Mouse (Mus musculus) limb, embryonic 11.5 days (tissue): Measurements from ENCODE around the gene Fam102b. TPM values are rescaled to one million over a fixed set of nuclear protein-coding genes. Genes with fewer than 3 reads are reported as not detected.

Source experiments
- ATAC-seq: fragments of 200-750 bp; cut with Nextera tagmentation; 2 replicates; pipeline ENCODE4 v1.8.0; 2017; ENCODE audit warnings: low read depth; ENCODE audit not compliant: insufficient number of reproducible peaks, low FRiP score, low TSS enrichment
- DNase-seq: peaks from one replicate; pipeline ENCODE4 v3.0.0-alpha.2; 2015; ENCODE audit warnings: low spot score
- H3K27ac ChIP-seq: fragments of 300-500 bp; sonication (generic); replicated peaks from 2 replicates; pipeline ENCODE4 v1.5.1; 2014; ENCODE audit warnings: low read depth, mild to moderate bottlenecking, low read length
- H3K27me3 ChIP-seq: fragments of 300-500 bp; sonication (generic); 2 replicates; pipeline ENCODE4 v1.6.1; 2014; ENCODE audit warnings: mild to moderate bottlenecking, low read length, mixed read lengths; ENCODE audit not compliant: control insufficient read depth, insufficient read depth
- H3K36me3 ChIP-seq: fragments of 300-500 bp; sonication (generic); 2 replicates; pipeline ENCODE4 v1.6.1; 2014; ENCODE audit warnings: mild to moderate bottlenecking, low read length, moderate library complexity, mixed read lengths; ENCODE audit not compliant: control insufficient read depth, insufficient read depth
- H3K4me1 ChIP-seq: fragments of 300-500 bp; sonication (generic); 2 replicates; pipeline ENCODE4 v1.6.1; 2014; ENCODE audit warnings: low read length, mixed read lengths; ENCODE audit not compliant: control insufficient read depth, insufficient read depth
- H3K4me2 ChIP-seq: fragments of 300-500 bp; sonication (generic); 2 replicates; pipeline ENCODE4 v1.6.1; 2014; ENCODE audit warnings: low read depth, mild to moderate bottlenecking, moderate library complexity; ENCODE audit not compliant: severe bottlenecking
- H3K4me3 ChIP-seq: fragments of 300-500 bp; sonication (generic); 2 replicates; pipeline ENCODE4 v1.5.1; 2014; ENCODE audit warnings: low read depth, low read length
- H3K9ac ChIP-seq: fragments of 300-500 bp; sonication (generic); 2 replicates; pipeline ENCODE4 v1.6.1; 2014; ENCODE audit warnings: mild to moderate bottlenecking, low read length
- H3K9me3 ChIP-seq: fragments of 300-500 bp; sonication (generic); 2 replicates; pipeline ENCODE4 v1.6.1; 2016; ENCODE audit warnings: low read length; ENCODE audit not compliant: control insufficient read depth
- WGBS: fragments of 180-500 bp; shearing (Covaris S2); extraction: QIAGEN DNeasy Blood & Tissue Kit; methylation state at CpG from one replicate; pipeline ENCODE4 v1.1.7; 2014; 5-methylcytosine and 5-hydroxymethylcytosine counted together
- polyA plus RNA-seq: library from polyadenylated mRNA; unstranded; fragments of >200 nt; fragmentation: Nextera tagmentation; extraction: Ambion mirVana; gene quantifications from 2 replicates; pipeline ENCODE4 v1.2.1, GENCODE M21; 2014

The Fam102b gene
- polyA plus RNA-seq, 1 experiment from 2014 or later = 7.7 TPM

DNA sequence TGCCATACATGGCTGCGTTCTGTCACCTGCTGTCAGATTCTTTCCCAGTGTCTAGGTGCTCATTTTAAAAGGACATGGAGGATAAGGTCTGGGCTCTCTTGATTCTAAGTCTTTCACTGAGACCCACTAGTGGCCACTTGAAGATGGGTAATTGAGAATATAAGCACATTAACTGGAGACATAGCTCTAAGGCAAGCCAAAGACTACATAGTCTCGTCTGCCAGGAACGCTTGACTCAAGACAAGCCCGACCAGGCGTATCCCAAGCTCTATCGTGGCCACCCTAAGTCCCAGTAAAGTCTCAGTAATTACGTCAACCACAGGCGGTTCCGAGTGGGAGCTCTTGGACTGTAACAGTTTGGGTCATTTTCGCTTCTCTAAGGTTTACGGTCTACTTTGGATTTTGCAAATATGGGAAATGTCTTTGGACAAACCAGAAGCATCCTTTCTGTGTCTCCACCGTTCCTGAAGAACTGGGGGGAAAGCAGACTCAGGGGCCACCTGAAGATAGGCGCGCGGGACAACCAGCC lies 881 bp downstream of the Fam102b start:
- H3K27me3 ChIP-seq = no peaks in the 10 kb centered on the region
- peak overlapping the region; percentile 74 for H3K9ac ChIP-seq
- peak overlapping the region; percentile 60 for H3K4me3 ChIP-seq
- no peaks in the 10 kb centered on the region for H3K36me3 ChIP-seq
- WGBS = 8% methylated on average over 15 of the region's 15 CpGs
- DNase-seq (no peak), ATAC-seq (peak; percentile 18; the same call in 1 of the 2 replicates)
- peaks cover 5% of the 10 kb centered on the region; the same call in 1 of the 2 replicates for H3K4me1 ChIP-seq
- peak overlapping the region; percentile 70 for H3K4me2 ChIP-seq
- H3K9me3 ChIP-seq = no peaks in the 10 kb centered on the region
- H3K27ac ChIP-seq = no peak overlapping the region

DNA sequence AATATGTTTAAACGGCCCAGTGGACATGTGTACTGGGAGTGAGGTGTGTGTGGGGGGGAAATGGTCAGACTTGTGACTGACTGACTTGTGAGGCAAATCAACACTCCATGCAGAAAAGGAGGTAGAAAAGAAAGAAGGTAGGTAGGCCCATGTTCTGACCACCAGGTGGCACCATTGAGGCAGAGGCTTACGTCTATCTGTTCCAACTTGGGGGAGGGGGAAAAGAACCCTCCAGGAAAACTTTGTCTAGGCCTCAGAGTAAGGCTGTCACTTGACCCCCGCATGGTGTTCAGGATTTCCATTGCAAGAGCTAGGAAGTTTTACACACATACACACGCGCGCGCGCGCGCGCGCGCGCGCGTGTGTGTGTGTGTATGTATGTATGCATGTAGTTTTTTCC lies 1.8 kb downstream of the Fam102b start:
- Histone ChIP-seq H3K4me1 (peaks cover 5% of the 10 kb centered on the region; the same call in 1 of the 2 replicates), H3K4me3 (no peak overlapping the region), H3K4me2 (peak overlapping the region; percentile 29), H3K9me3 (no peaks in the 10 kb centered on the region), H3K27ac (no peak overlapping the region), H3K27me3 (no peaks in the 10 kb centered on the region), H3K36me3 (no peaks in the 10 kb centered on the region), H3K9ac (no peak overlapping the region)
- 15% methylated on average over 16 of the region's 16 CpGs for WGBS
- ATAC-seq (peak; percentile 53; the same call in 1 of the 2 replicates), DNase-seq (peak; percentile 88)

DNA sequence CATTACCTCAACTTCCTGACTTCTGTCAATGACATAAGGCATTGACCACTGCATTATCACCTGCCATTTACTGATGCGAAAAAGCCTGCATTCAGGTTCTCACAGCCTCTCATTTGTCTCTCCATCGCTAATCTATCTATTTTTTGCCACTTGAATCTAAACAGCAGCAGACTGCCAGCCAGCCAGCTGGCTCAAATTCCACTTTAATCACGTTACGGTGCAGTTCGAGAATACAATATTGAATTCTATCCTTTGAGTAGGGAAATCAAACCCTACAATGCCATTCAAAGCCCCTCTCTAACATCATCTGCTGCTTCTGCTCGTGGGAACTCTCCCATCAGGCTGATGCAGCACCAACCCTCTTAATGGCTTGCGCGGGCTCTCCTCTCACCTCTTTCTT lies 4.3 kb downstream of the Fam102b start:
- Histone ChIP-seq H3K4me2 (no peak overlapping the region), H3K4me1 (no peaks in the 10 kb centered on the region), H3K27ac (no peak overlapping the region), H3K27me3 (no peaks in the 10 kb centered on the region), H3K36me3 (no peaks in the 10 kb centered on the region), H3K9me3 (no peaks in the 10 kb centered on the region), H3K9ac (no peak overlapping the region), H3K4me3 (no peak overlapping the region)
- 89% methylated on average over 8 of the region's 8 CpGs for WGBS
- DNase-seq (no peak), ATAC-seq (no peak)

DNA sequence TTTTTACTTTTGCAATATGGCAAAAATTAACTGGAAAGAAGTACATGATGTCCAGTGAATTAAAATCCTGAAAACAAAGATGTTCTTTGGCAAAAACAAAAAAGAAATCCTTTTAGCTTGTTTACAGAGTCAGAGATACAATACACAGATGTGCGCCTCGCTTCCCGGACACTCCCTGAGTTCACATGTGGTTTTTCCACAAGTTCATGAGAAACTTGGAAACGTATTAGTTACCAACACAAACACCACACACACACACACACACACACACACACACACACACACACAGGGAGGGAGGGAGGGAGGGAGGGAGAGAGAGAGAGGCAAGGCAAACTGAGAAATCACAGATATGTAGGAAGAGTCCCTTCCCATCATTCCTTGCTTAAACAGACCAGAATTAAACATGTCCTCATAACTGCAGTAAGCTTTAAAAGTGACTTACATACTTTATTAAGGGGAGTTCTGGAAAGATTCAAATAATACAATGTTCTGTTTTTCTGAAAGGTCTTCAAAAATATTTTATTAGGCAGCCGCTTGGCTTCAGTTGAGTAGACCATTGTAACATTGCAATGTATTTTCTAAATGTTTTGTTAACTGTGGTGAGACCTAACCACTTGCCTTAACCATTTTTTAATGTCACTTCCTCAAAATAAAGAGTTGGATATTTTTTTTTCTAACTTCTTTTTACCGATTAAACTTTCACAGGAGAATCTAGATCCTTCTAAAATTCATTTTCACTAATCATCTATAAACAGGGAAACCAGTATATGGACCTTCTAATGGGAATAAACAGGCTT lies 5.5 kb downstream of the Fam102b start:
- H3K27me3 ChIP-seq = no peaks in the 10 kb centered on the region
- no peaks in the 10 kb centered on the region for H3K9me3 ChIP-seq
- ATAC-seq (no peak), DNase-seq (no peak)
- no peaks in the 10 kb centered on the region for H3K4me1 ChIP-seq
- no peak overlapping the region for H3K4me3 ChIP-seq
- no peaks in the 10 kb centered on the region for H3K36me3 ChIP-seq
- no peak overlapping the region for H3K27ac ChIP-seq
- H3K4me2 ChIP-seq = no peak overlapping the region
- H3K9ac ChIP-seq = no peak overlapping the region
- WGBS = 92% methylated on average over 6 of the region's 6 CpGs

DNA sequence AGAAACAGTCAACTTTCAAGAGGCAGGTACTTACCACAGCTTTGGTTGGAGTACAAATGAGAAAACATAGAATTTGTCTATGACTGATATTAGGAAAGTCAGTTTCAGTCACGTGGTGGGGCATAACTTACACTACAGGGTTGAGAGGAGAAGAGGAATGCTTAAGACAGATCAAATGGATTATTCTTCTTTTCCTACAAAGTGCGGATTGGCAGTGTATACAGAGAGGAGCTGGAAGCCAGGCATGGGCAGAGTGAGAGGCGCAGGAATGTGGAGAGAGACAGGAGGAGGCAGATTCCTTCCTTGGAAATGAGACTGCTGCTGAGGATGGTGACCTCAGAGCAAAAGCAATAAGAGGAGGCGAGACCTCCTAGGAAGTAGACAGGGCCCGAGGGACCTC lies 9.1 kb downstream of the Fam102b start:
- 91% methylated on average over 5 of the region's 5 CpGs for whole genome bisulfite sequencing
- Histone ChIP-seq H3K36me3 (no peaks in the 10 kb centered on the region), H3K9ac (no peak overlapping the region), H3K4me1 (no peaks in the 10 kb centered on the region), H3K27me3 (no peaks in the 10 kb centered on the region), H3K4me2 (no peak overlapping the region), H3K27ac (no peak overlapping the region), H3K9me3 (no peaks in the 10 kb centered on the region), H3K4me3 (no peak overlapping the region)
- ATAC-seq = no peak
- no peak for DNase-seq

DNA sequence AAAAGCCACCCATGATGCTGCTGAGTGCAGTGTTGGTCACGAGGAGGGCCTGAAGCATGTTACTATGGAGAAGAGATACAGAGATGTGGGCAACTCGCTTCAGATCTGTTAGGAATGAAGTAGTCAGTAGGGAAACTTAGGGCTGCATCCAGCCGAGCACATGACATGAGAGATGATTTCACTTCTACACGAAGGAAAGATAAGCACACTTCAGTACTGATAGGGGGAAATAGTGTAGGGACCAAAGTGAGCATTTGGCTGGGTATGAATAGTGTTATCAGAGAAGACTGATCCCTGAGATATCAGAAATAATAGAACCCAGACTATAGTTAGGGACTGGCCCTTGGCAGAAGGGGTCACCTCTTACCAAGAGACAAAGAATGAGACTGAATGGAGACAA lies 14.8 kb downstream of the Fam102b start:
- ATAC-seq (no peak), DNase-seq (no peak)
- Histone ChIP-seq H3K27me3 (no peaks in the 10 kb centered on the region), H3K9me3 (no peaks in the 10 kb centered on the region), H3K4me3 (no peak overlapping the region), H3K36me3 (no peaks in the 10 kb centered on the region), H3K4me2 (no peak overlapping the region), H3K27ac (no peak overlapping the region), H3K4me1 (no peaks in the 10 kb centered on the region), H3K9ac (no peak overlapping the region)
- WGBS = 83% methylated on average over 4 of the region's 4 CpGs

DNA sequence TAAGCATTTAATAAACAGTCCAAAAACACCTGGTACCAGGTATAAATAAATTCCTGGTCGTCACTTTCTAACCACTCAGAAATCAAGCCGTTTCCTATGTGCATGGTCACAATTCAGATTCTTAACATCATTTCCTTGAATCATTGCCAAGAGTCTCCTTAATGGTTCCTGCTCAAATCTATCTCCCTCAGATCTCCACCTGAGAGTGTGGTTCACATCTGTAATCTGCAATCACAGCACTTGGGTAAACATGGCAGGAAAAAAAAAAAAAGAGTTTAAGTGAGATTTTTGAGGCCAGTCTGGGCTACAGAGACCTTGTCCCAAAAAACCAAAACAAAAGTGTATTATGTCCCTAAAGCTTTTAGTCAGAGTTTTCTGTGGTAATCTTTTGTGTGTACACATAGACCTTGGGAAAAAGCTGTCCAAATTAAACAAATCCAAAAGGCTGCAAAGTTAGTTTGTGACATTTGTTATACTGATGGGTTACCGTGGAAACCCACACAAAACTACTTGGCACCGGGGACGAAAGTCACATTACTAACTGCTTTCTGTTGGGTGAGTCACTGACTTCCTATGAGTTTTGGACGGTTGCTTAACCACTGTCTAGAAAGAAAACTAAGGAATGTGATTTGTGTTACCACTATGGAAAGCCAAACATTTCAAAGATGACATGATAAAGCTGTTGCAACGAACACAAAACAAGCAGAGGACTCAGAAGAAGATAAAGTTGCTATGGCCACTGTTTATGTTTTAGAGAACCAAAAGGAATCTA lies 16.7 kb downstream of the Fam102b start:
- H3K27ac ChIP-seq = no peak overlapping the region
- 80% methylated on average over 7 of the region's 7 CpGs for WGBS
- no peaks in the 10 kb centered on the region for H3K4me1 ChIP-seq
- H3K27me3 ChIP-seq = no peaks in the 10 kb centered on the region
- no peak overlapping the region for H3K9ac ChIP-seq
- no peaks in the 10 kb centered on the region for H3K9me3 ChIP-seq
- DNase-seq (no peak), ATAC-seq (no peak)
- H3K4me2 ChIP-seq = no peak overlapping the region
- H3K4me3 ChIP-seq = no peak overlapping the region
- H3K36me3 ChIP-seq = no peaks in the 10 kb centered on the region

DNA sequence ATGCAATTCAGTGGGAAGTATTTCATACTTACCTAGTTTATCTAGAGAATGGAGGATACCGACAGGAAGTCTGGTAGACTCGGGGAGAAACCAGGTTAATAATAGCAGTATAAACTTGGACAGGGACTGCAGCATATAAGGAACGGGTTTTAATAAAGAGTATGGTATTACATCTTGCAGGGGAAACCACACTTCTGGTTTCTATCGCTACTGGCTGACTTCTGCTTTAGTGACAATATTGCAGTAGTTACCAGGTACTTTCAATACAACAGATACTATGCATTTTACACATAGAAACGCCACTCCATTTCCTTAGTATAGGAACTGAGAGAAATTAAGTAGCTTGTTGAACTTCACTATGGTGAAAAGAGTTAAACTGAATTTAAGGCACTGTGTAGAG lies 19.2 kb downstream of the Fam102b start:
- Histone ChIP-seq H3K4me1 (no peaks in the 10 kb centered on the region), H3K9ac (no peak overlapping the region), H3K9me3 (no peaks in the 10 kb centered on the region), H3K36me3 (no peaks in the 10 kb centered on the region), H3K4me2 (no peak overlapping the region), H3K27ac (no peak overlapping the region), H3K27me3 (no peaks in the 10 kb centered on the region), H3K4me3 (no peak overlapping the region)
- no peak for ATAC-seq
- WGBS = 90% methylated on average over 5 of the region's 5 CpGs
- no peak for DNase-seq
